In genomic region chr16:16921021-16921435, GRCm38 (mm10) we compare ENCODE assay signal across 8 mouse cellular contexts. TPM values are rescaled to one million over a fixed set of nuclear protein-coding genes. Genes with fewer than 3 reads are reported as not detected.
DNase-seq lines count a peak whose midpoint lies in the region; ATAC-seq and TF ChIP-seq lines count a peak whose summit lies in the region.

No protein-coding gene starts in this region.

- H3K9me3 ChIP-seq in forebrain, postnatal 0 days (ENCODE audit: low read length), result no peaks in the 10 kb centered on the region
- no peaks in the 10 kb centered on the region for H3K9me3 ChIP-seq in forebrain, embryonic 11.5 days (ENCODE audit: control insufficient read depth, low read length)

- H3K27ac ChIP-seq in forebrain, postnatal 0 days (ENCODE audit: low read depth, low read length), result no peak overlapping the region
- no peak overlapping the region for H3K27ac ChIP-seq in forebrain, embryonic 11.5 days (ENCODE audit: low read depth, low read length)

- H3K36me3 ChIP-seq in forebrain, postnatal 0 days (ENCODE audit: insufficient read depth), result peaks cover 79% of the 10 kb centered on the region
- peaks cover 9% of the 10 kb centered on the region for H3K36me3 ChIP-seq in forebrain, embryonic 11.5 days (ENCODE audit: control insufficient read depth, insufficient read depth, low read length)

- H3K27me3 ChIP-seq in forebrain, postnatal 0 days (ENCODE audit: insufficient read depth, low read length), result no peaks in the 10 kb centered on the region
- no peaks in the 10 kb centered on the region for H3K27me3 ChIP-seq in forebrain, embryonic 11.5 days (ENCODE audit: control insufficient read depth, insufficient read depth, low read length)

- H3K9ac ChIP-seq in forebrain, postnatal 0 days, result no peak overlapping the region
- H3K9ac ChIP-seq in forebrain, embryonic 11.5 days (ENCODE audit: low read length), result no peak overlapping the region

- WGBS in forebrain, postnatal 0 days, result 70% methylated on average over 3 of the region's 3 CpGs
- 80% methylated on average over 3 of the region's 3 CpGs for WGBS in forebrain, embryonic 11.5 days

- no peaks in the 10 kb centered on the region for H3K4me1 ChIP-seq in forebrain, postnatal 0 days (ENCODE audit: insufficient read depth)
- H3K4me1 ChIP-seq in forebrain, embryonic 11.5 days (replicated peaks; ENCODE audit: control insufficient read depth, insufficient read depth, low read length), result no peaks in the 10 kb centered on the region

- DNase-seq in forebrain, postnatal 0 days, result no peak
- no peak for DNase-seq in forebrain, embryonic 11.5 days (ENCODE audit: low spot score)
- DNase-seq in thymus, postnatal 25 days, result peak; percentile 12
- no peak for DNase-seq in thymus, postnatal 14 days
- peak; percentile 51 for DNase-seq in kidney, postnatal 14 days
- DNase-seq in skeletal muscle tissue, adult 2 months (ENCODE audit: low read depth, low spot score), result peak; percentile 28
- DNase-seq in thymus, adult 18-20 months, result no peak

- ATAC-seq in forebrain, postnatal 0 days, result no peak
- ATAC-seq in forebrain, embryonic 11.5 days (replicated peaks; ENCODE audit: low FRiP score), result no peak
- ATAC-seq in common myeloid progenitor, adult 5-6 weeks (replicated peaks; ENCODE audit: low read depth, poor library complexity, severe bottlenecking), result peak; percentile 85

- no peak overlapping the region for H3K4me2 ChIP-seq in forebrain, postnatal 0 days (ENCODE audit: low read depth)
- no peak overlapping the region for H3K4me2 ChIP-seq in forebrain, embryonic 11.5 days (ENCODE audit: low read depth, low read length, severe bottlenecking)

- no peak overlapping the region for H3K4me3 ChIP-seq in forebrain, postnatal 0 days (ENCODE audit: low read depth, low read length)
- no peak overlapping the region for H3K4me3 ChIP-seq in forebrain, embryonic 11.5 days (ENCODE audit: low read depth, low read length)

- TF ChIP-seq CTCF in forebrain, postnatal 0 days (IDR thresholded peaks at IDR 0.05; ENCODE audit: low read depth), result peak; percentile 49

RNA-seq across cellular contexts. Expression of gene Ppm1f, which starts 24.8 kb away (rescaled TPM):
- total RNA-seq in forebrain, postnatal 0 days (2014; rRNA removed), result 26.8 and 34.7 TPM in 2 replicates
- polyA plus RNA-seq in forebrain, postnatal 0 days (2015; fragmentation: Nextera tagmentation; extraction: Ambion mirVana), result 7.9 and 12.1 TPM in 2 replicates
- polyA plus RNA-seq in forebrain, embryonic 11.5 days (2014; fragmentation: Nextera tagmentation; extraction: Ambion mirVana), result 22.1 and 24.5 TPM in 2 replicates
- total RNA-seq in common myeloid progenitor, adult 5-6 weeks (2017), result 20.3 and 22.3 TPM in 2 replicates

RNA-seq across cellular contexts. Expression of gene Vpreb1, which starts 50.4 kb away (rescaled TPM):
- total RNA-seq in forebrain, postnatal 0 days (2014; rRNA removed), result 0.95 and 6.2 TPM in 2 replicates
- polyA plus RNA-seq in forebrain, postnatal 0 days (2015; fragmentation: Nextera tagmentation; extraction: Ambion mirVana), result 0.83 and 0.97 TPM in 2 replicates
- 0.63 and 1.3 TPM in 2 replicates for polyA plus RNA-seq in forebrain, embryonic 11.5 days (2014; fragmentation: Nextera tagmentation; extraction: Ambion mirVana)
- 3.1 and 4.1 TPM in 2 replicates for total RNA-seq in common myeloid progenitor, adult 5-6 weeks (2017)

RNA-seq across cellular contexts. Expression of gene Top3b, which starts 50.5 kb away (rescaled TPM):
- 74.3 and 88.6 TPM in 2 replicates for total RNA-seq in forebrain, postnatal 0 days (2014; rRNA removed)
- 41.1 and 52.5 TPM in 2 replicates for polyA plus RNA-seq in forebrain, postnatal 0 days (2015; fragmentation: Nextera tagmentation; extraction: Ambion mirVana)
- 70.3 and 75.7 TPM in 2 replicates for polyA plus RNA-seq in forebrain, embryonic 11.5 days (2014; fragmentation: Nextera tagmentation; extraction: Ambion mirVana)
- total RNA-seq in common myeloid progenitor, adult 5-6 weeks (2017), result 66.9 and 96.1 TPM in 2 replicates

RNA-seq across cellular contexts. Expression of gene Igll1, which starts 57.2 kb away (rescaled TPM):
- total RNA-seq in forebrain, postnatal 0 days (2014; rRNA removed), result not detected in 2 replicates
- not detected in 2 replicates for polyA plus RNA-seq in forebrain, postnatal 0 days (2015; fragmentation: Nextera tagmentation; extraction: Ambion mirVana)
- not detected in 2 replicates for polyA plus RNA-seq in forebrain, embryonic 11.5 days (2014; fragmentation: Nextera tagmentation; extraction: Ambion mirVana)
- not detected in 2 replicates for total RNA-seq in common myeloid progenitor, adult 5-6 weeks (2017)

Comparison
In these comparisons a context has a peak if more than half of its experiments do, and no peak if none do; other contexts are left out.
1. DNase-seq: peak in thymus, postnatal 25 days (single experiment), kidney, postnatal 14 days (single experiment) and skeletal muscle tissue, adult 2 months (single experiment); none in forebrain, postnatal 0 days (single experiment), forebrain, embryonic 11.5 days (single experiment), thymus, postnatal 14 days (single experiment) and thymus, adult 18-20 months (0 of 2).